Mouse (Mus musculus) spleen, adult 2 months (tissue): ENCODE measurements around the gene Snx8.
"Not testable (repeated sequence)": the region's sequence is repeated elsewhere in the genome, so short reads cannot be mapped to it uniquely, and the experiment has no call there.

Experiments used
- CTCF ChIP-seq: fragments of 200-500 bp; IDR thresholded peaks from 2 replicates; pipeline ENCODE4 v1.5.1; 2011; ENCODE audit warnings: mild to moderate bottlenecking, inconsistent platforms; ENCODE audit not compliant: insufficient read depth, insufficient read length, insufficient replicate concordance; ENCODE audit errors: extremely low read depth
- POLR2A ChIP-seq: fragments of 200-500 bp; IDR thresholded peaks from 2 replicates; pipeline ENCODE4 v1.6.1; 2011; ENCODE audit warnings: low read depth, low read length, inconsistent platforms

GRCm38 (mm10) chr5:140368126-140368525 is 20.9 kb downstream of the Snx8 start:
- TF ChIP-seq POLR2A, CTCF: not testable (repeated sequence)
